Mouse (Mus musculus): ENCODE results near the gene Btbd35f28.
"Not testable (repeated sequence)": the region's sequence is repeated elsewhere in the genome, so short reads cannot be mapped to it uniquely, and the experiment has no call there.

The Btbd35f28 gene

GRCm38 (mm10) chrX:4196276-4196675, at the start of gene Btbd35f28:
Gene Btbd35f28, plus strand, starts transcription at chrX:4196576.
- not testable (repeated sequence) for DNase-seq

Measured in cerebellum, postnatal 10 days (tissue).